Mouse (Mus musculus) kidney, postnatal 25 days (tissue): ENCODE data around the gene Gja8.

Source experiments
- DNase-seq, 2 experiments: peaks; one replicate each; pipeline ENCODE4 v3.0.0; 2021; ENCODE audit warnings: mixed read lengths in 2 of 2

The Gja8 gene

GRCm38 (mm10) chr3:96925920-96926319 lies at the start of gene Gja8:
Gene Gja8 (minus strand): TSS chr3:96926020.
- DNase-seq = no peak

GRCm38 (mm10) chr3:96974467-96974866 lies 48.6 kb upstream of the Gja8 start:
- no peak for DNase-seq

- no peak for DNase-seq
Measured at GRCm38 (mm10) chr3:96970986-96971385, 45.2 kb upstream of the Gja8 start.

- no peak for DNase-seq
Measured at GRCm38 (mm10) chr3:96963088-96964034, 37.5 kb upstream of the Gja8 start.

- DNase-seq = no peak
Measured at GRCm38 (mm10) chr3:96960597-96960996, 34.8 kb upstream of the Gja8 start.

GRCm38 (mm10) chr3:96953489-96954233 lies 27.8 kb upstream of the Gja8 start:
- DNase-seq = peak in 1 of 2 experiments; percentile 45

- no peak for DNase-seq
Measured at GRCm38 (mm10) chr3:96942706-96943105, 16.9 kb upstream of the Gja8 start.

- peak; percentile 80 to 87 for DNase-seq
Measured at GRCm38 (mm10) chr3:96938738-96939137, 12.9 kb upstream of the Gja8 start.

- DNase-seq = no peak
Measured at GRCm38 (mm10) chr3:96937606-96938005, 11.8 kb upstream of the Gja8 start.

- DNase-seq = peak in 1 of 2 experiments; percentile 16
Measured at GRCm38 (mm10) chr3:96936241-96936640, 10.4 kb upstream of the Gja8 start.

GRCm38 (mm10) chr3:96931261-96931681 lies 5.5 kb upstream of the Gja8 start:
- no peak for DNase-seq

GRCm38 (mm10) chr3:96924631-96925030 lies 1.2 kb downstream of the Gja8 start:
- no peak for DNase-seq

- no peak for DNase-seq
Measured at GRCm38 (mm10) chr3:96920991-96921390, 4.8 kb downstream of the Gja8 start.

- DNase-seq = no peak
Measured at GRCm38 (mm10) chr3:96905592-96905991, 20.2 kb downstream of the Gja8 start.

- DNase-seq = peak; percentile 95 to 98
Measured at GRCm38 (mm10) chr3:96904851-96905541, 20.8 kb downstream of the Gja8 start, which contains the start of gene Gpr89. Gene Gpr89 (minus strand): TSS chr3:96905346.

GRCm38 (mm10) chr3:96904393-96904792 lies 21.4 kb downstream of the Gja8 start, which contains the start of gene Gja5:
Gene Gja5 (plus strand): TSS chr3:96904693.
- no peak for DNase-seq

- no peak for DNase-seq
Measured at GRCm38 (mm10) chr3:96902336-96902999, 23.4 kb downstream of the Gja8 start.

- DNase-seq = no peak
Measured at GRCm38 (mm10) chr3:96883690-96884089, 42.1 kb downstream of the Gja8 start.

- no peak for DNase-seq
Measured at GRCm38 (mm10) chr3:96882061-96882849, 43.6 kb downstream of the Gja8 start.

- DNase-seq = no peak
Measured at GRCm38 (mm10) chr3:96881557-96881956, 44.3 kb downstream of the Gja8 start.

- no peak for DNase-seq
Measured at GRCm38 (mm10) chr3:96880385-96880784, 45.4 kb downstream of the Gja8 start.
